Mouse (Mus musculus) embryonic facial prominence, embryonic 12.5 days (tissue): ENCODE results near the gene Hydin. TPM values are rescaled to one million over a fixed set of nuclear protein-coding genes. Genes with fewer than 3 reads are reported as not detected.
"Not testable (repeated sequence)": the region's sequence is repeated elsewhere in the genome, so short reads cannot be mapped to it uniquely, and the experiment has no call there.

Experiments used
- ATAC-seq: fragments of 200-750 bp; cut with Nextera tagmentation; 2 replicates; pipeline ENCODE4 v1.8.0; 2017; ENCODE audit not compliant: insufficient number of reproducible peaks, insufficient read depth, low FRiP score, low TSS enrichment
- H3K27ac ChIP-seq: fragments of 300-500 bp; sonication (generic); 2 replicates; pipeline ENCODE4 v1.5.1; 2016; ENCODE audit warnings: mild to moderate bottlenecking
- H3K27me3 ChIP-seq: fragments of 300-500 bp; sonication (generic); 2 replicates; pipeline ENCODE4 v1.6.1; 2016; ENCODE audit warnings: mild to moderate bottlenecking, moderate library complexity
- H3K36me3 ChIP-seq: fragments of 300-500 bp; sonication (generic); 2 replicates; pipeline ENCODE4 v1.6.1; 2016; ENCODE audit warnings: mild to moderate bottlenecking
- H3K4me1 ChIP-seq: fragments of 300-500 bp; sonication (generic); 2 replicates; pipeline ENCODE4 v1.6.1; 2016
- H3K4me2 ChIP-seq: fragments of 300-500 bp; sonication (generic); replicated peaks from 2 replicates; pipeline ENCODE4 v1.6.1; 2016; ENCODE audit warnings: mild to moderate bottlenecking, moderate library complexity
- H3K4me3 ChIP-seq: fragments of 300-500 bp; sonication (generic); 2 replicates; pipeline ENCODE4 v1.5.1; 2016; ENCODE audit warnings: mild to moderate bottlenecking
- H3K9ac ChIP-seq: fragments of 300-500 bp; sonication (generic); 2 replicates; pipeline ENCODE4 v1.6.1; 2016; ENCODE audit warnings: mild to moderate bottlenecking, moderate library complexity
- H3K9me3 ChIP-seq: fragments of 300-500 bp; sonication (generic); 2 replicates; pipeline ENCODE4 v1.6.1; 2016; ENCODE audit warnings: mild to moderate bottlenecking, moderate library complexity
- WGBS: fragments of 180-500 bp; shearing (Covaris S2); methylation state at CpG from one replicate; pipeline ENCODE4 v1.1.7; 2016; 5-methylcytosine and 5-hydroxymethylcytosine counted together
- polyA plus RNA-seq: library from polyadenylated mRNA; unstranded; fragments of >200 nt; fragmentation: Nextera tagmentation; extraction: Ambion mirVana; gene quantifications from 2 replicates; pipeline ENCODE4 v1.2.1, GENCODE M21; 2016

Gene Hydin
- polyA plus RNA-seq, 1 experiment from 2014 or later, result 0.08 TPM

DNA sequence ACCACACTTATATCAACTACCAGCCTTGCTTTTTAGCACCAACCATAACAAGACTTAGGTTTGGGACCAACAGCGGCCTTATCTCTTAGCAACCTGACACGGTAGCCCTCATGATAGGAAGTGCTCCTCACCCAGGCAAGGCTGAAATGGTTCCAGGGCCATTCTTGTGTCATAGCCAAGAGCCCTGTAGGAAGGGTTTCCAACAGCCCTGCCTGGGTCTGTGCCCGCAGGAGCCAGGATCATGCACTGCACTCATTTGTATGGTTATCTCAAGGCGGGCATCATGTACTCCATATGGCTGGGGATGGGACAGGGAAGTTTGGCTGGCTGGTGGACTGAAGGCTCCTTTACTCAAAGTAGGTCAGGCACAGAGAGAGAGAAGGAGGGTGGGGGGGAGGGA lies 3.9 kb downstream of the Hydin start:
- H3K9me3 ChIP-seq, result no peaks in the 10 kb centered on the region
- H3K4me2 ChIP-seq, result no peak overlapping the region
- H3K9ac ChIP-seq, result no peak overlapping the region
- no peaks in the 10 kb centered on the region for H3K36me3 ChIP-seq
- H3K4me3 ChIP-seq, result no peak overlapping the region
- no peak for ATAC-seq
- H3K27ac ChIP-seq, result no peak overlapping the region
- H3K4me1 ChIP-seq, result peaks cover 11% of the 10 kb centered on the region; the same call in 1 of the 2 replicates
- 83% methylated on average over 4 of the region's 4 CpGs for WGBS
- no peaks in the 10 kb centered on the region for H3K27me3 ChIP-seq

DNA sequence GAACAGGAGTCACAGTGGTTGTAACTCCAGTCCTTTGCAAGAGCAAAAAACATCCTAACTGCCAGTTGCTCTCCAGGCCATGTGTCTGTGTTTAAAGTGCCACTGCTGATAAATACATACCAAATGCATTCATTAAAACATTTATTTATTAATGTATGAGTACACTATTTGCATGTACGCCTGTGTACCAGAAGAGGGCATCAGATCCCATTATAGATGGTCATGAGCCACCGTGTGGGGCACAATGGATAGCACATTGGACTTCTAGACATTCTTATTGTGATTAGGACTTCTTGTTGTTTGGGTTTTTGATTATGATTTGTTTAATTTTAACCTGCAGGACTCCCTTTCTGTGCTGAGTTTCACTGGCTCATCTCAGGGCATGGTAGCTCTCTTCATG lies 6.6 kb downstream of the Hydin start:
- Histone ChIP-seq H3K4me2 (no peak overlapping the region), H3K4me3 (no peak overlapping the region), H3K4me1 (peaks cover 6% of the 10 kb centered on the region; the same call in 1 of the 2 replicates), H3K36me3 (no peaks in the 10 kb centered on the region), H3K9ac (no peak overlapping the region), H3K27ac (no peak overlapping the region), H3K27me3 (no peaks in the 10 kb centered on the region), H3K9me3 (no peaks in the 10 kb centered on the region)
- WGBS, result 63% methylated on average over 2 of the region's 2 CpGs
- ATAC-seq, result no peak

DNA sequence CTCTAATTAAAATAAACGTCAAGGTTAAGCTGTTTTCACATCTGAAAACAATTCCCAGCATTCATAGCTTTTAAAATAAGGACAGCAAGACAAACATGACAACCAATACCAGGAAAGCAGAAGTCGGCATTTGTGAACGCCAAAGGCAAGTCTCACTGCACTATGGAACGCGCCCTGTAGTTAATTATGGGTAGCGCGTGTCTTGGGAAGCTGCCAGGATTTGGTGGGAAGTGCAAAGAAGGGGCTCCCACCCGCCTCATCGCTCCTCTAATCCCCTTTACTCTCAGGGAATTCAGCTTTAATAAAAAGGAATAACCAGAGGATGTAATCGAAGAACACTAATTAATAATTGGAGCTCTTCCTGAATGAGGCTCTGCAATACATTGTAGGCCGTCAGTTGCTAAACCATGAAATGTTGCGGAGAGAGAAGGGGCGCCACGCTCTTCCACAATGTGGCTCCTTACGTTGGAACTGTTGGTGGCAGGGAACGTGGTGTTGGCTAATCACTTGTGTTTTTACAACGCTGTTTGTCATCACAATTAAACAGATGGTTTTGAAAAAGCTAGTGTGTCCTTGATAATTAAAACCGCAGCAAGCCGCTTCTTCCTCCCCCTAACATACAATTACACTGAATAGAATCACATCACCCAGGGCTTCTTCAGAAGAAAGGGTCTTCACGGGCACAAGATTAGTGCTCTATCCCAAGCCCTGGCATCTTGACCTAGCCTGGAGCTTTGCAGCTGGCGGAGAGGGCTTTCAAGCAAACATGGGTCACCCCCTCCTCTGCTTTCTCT lies 8.9 kb downstream of the Hydin start:
- no peak for ATAC-seq
- H3K9ac ChIP-seq, result no peak overlapping the region
- H3K4me2 ChIP-seq, result no peak overlapping the region
- H3K36me3 ChIP-seq, result no peaks in the 10 kb centered on the region
- H3K9me3 ChIP-seq, result no peaks in the 10 kb centered on the region
- peaks cover 6% of the 10 kb centered on the region; the same call in 1 of the 2 replicates for H3K4me1 ChIP-seq
- no peaks in the 10 kb centered on the region for H3K27me3 ChIP-seq
- H3K27ac ChIP-seq, result no peak overlapping the region
- WGBS, result 60% methylated on average over 21 of the region's 21 CpGs
- H3K4me3 ChIP-seq, result no peak overlapping the region

DNA sequence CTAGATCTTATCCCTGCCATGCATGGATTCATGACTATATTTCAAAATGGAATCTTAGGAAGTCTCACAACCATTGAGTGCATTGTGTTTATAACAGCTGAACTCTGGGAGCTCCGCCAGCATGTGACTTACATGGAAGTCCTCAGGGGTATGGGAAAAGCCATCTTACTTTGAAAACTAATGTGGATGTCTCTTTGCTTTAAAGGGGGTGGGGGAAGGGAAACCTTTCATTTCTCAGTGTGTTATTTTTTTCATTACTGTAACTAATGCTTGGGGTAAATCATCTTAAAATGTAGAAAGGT lies 9.4 kb downstream of the Hydin start:
- Histone ChIP-seq H3K4me1 (peaks cover 6% of the 10 kb centered on the region; the same call in 1 of the 2 replicates), H3K4me2 (no peak overlapping the region), H3K9ac (no peak overlapping the region), H3K36me3 (no peaks in the 10 kb centered on the region), H3K27ac (no peak overlapping the region), H3K9me3 (no peaks in the 10 kb centered on the region), H3K4me3 (no peak overlapping the region), H3K27me3 (no peaks in the 10 kb centered on the region)
- no peak for ATAC-seq
- WGBS, result 85% methylated on average over 1 of the region's 1 CpGs

DNA sequence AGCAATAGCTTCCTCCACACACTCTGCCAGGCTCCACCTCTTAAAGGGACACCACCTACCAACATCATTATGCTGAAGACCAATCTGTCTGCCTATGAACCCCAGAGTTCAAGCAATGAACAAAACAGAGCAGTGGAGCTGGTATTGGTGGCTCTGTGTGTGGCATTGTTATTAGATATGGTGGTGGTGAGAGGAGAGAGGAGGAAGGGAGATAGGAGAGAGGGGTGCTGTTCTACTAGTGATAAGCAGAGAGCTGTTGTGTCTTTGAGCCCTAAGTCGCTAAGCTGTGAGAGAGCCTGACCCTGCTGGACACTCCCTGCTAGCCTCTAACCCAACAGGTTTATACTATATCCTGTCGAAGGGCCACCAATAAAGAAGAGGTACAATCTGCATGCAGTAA lies 45.9 kb downstream of the Hydin start:
- H3K9me3 ChIP-seq, result no peaks in the 10 kb centered on the region
- H3K4me2 ChIP-seq, result no peak overlapping the region
- H3K4me1 ChIP-seq, result peaks cover 11% of the 10 kb centered on the region; the same call in 1 of the 2 replicates
- no peak overlapping the region for H3K9ac ChIP-seq
- no peak overlapping the region for H3K27ac ChIP-seq
- no peak overlapping the region for H3K4me3 ChIP-seq
- no peak for ATAC-seq
- WGBS, result 85% methylated on average over 2 of the region's 2 CpGs
- no peaks in the 10 kb centered on the region for H3K36me3 ChIP-seq
- no peaks in the 10 kb centered on the region for H3K27me3 ChIP-seq

DNA sequence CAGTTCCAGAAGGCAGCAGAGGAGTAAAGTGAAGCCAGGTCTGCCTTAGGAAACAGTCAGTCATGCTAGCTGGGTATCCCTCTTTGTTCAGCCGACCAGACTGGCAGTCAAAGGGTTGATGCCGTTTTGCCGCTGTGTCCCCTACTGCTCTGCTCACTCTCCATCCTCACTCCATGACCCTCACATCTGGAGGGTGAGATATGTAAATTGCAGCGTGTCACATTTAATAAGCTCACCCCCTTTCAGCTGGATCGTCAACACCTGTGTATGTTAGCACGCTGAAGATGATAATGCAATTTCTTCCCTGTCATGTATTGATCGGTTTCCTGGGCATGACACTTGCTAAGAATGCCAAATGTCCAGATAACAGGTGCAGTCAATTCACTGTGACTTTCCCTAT lies 49.0 kb downstream of the Hydin start:
- WGBS, result 54% methylated on average over 7 of the region's 7 CpGs
- no peaks in the 10 kb centered on the region for H3K36me3 ChIP-seq
- no peak for ATAC-seq

DNA sequence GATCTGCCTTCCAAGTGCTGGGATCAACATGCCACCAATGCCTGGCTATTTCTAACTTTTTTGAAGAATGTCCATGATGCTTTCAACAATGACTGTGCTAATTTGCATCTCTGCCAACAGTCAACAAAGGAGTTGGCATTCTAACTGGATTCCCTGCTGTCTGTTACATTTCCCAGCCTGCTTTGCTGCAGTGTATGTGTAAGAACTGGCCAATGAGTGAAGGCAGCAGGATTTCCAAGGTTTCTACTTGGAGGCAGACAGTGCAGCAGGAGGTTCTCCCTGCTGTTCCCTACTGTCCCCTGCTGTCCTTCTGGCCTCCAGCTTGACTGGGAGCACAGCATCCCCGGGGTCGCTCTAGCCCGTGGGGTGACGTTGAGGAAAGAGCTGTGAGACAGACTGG lies 52.8 kb downstream of the Hydin start:
- Histone ChIP-seq H3K36me3 (no peaks in the 10 kb centered on the region), H3K27ac (no peak overlapping the region), H3K4me3 (no peak overlapping the region), H3K4me2 (no peak overlapping the region), H3K27me3 (no peaks in the 10 kb centered on the region), H3K9ac (no peak overlapping the region), H3K9me3 (no peaks in the 10 kb centered on the region), H3K4me1 (peaks cover 11% of the 10 kb centered on the region; the same call in 1 of the 2 replicates)
- 64% methylated on average over 4 of the region's 4 CpGs for WGBS
- no peak for ATAC-seq

More for the DNA sequence above, 49.0 kb downstream of the Hydin start:
- no peak overlapping the region for H3K4me2 ChIP-seq
- H3K27ac ChIP-seq, result no peak overlapping the region
- no peak overlapping the region for H3K4me3 ChIP-seq
- no peaks in the 10 kb centered on the region for H3K27me3 ChIP-seq
- peaks cover 11% of the 10 kb centered on the region; the same call in 1 of the 2 replicates for H3K4me1 ChIP-seq
- H3K9ac ChIP-seq, result no peak overlapping the region
- H3K9me3 ChIP-seq, result no peaks in the 10 kb centered on the region

DNA sequence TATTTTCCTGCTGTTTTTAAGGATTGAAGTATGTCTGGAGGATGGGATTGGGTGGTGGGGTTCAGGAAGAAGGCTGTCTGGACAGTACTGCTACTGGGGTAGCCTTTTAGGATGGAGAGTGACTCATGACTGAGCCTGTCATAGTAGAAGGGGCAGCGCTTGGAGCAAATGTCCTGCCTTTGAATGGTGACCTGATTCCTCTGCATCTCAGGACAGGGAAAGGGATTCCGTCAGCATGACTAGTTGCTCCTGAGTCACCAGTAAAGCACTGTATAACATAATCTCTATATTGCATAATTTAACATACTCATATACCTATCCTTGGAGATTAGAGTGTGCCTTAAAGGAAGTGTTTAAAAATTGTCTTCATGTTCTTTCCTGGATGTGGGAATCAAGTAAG lies 54.7 kb downstream of the Hydin start:
- 78% methylated on average over 2 of the region's 2 CpGs for WGBS
- Histone ChIP-seq H3K36me3 (no peaks in the 10 kb centered on the region), H3K4me2 (no peak overlapping the region), H3K9me3 (no peaks in the 10 kb centered on the region), H3K27me3 (no peaks in the 10 kb centered on the region), H3K4me3 (no peak overlapping the region), H3K4me1 (0 out of 2 replicates have a peak, but pooled peaks cover 4% of the 10 kb centered on the region), H3K27ac (no peak overlapping the region), H3K9ac (no peak overlapping the region)
- no peak for ATAC-seq

DNA sequence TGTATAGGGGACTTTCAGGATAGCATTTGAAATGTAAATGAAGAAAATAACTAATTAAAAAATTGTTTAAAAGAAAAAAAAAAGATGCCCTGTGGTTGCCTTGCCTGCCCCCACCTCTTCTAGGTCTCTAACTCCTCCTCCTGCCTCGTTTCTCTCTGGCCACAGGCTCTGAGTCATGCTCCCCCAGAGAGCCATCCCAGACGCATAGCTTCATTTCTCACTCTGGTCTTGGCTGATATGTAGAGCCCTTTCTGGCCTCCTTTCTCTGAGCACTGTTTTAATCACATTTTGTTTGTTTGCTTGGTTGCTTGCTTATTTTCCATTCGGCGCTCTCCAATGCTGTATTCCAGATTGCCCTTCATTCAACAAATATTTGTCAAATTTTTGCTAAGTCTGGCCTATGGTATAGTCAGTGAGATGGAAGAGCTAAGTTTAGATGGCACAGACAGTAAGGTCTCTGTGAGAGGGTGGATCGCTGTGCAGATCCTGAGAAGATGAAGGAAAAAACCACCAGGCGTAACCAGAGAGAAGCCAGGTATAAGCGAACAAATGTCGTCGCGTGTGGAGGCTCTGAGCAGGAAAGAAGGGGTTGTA lies 57.3 kb downstream of the Hydin start:
- no peaks in the 10 kb centered on the region for H3K9me3 ChIP-seq
- no peak overlapping the region for H3K4me3 ChIP-seq
- 86% methylated on average over 10 of the region's 10 CpGs for WGBS
- H3K4me1 ChIP-seq, result no peaks in the 10 kb centered on the region
- H3K9ac ChIP-seq, result no peak overlapping the region
- no peak overlapping the region for H3K4me2 ChIP-seq
- H3K27me3 ChIP-seq, result no peaks in the 10 kb centered on the region
- no peaks in the 10 kb centered on the region for H3K36me3 ChIP-seq
- no peak for ATAC-seq
- H3K27ac ChIP-seq, result no peak overlapping the region

DNA sequence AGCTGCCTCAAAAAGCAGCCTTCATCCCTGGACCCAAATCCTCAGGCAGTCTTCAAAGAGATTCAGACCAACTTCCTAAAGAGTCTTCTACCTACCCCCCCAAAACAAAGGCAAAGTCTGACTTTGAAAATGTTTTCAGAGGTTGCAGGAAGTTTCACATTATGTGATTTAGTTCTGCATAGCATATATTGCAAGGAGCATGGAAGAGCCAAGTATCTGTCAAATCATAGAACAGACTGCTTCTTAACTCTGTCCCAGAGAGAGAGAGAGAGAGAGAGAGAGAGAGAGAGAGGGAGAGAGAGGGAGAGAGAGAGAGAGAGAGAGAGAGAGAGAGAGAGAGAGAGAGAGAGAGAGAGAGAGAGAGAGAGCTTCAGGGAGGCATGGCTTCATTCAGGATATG lies 60.3 kb downstream of the Hydin start:
- not testable (repeated sequence) for H3K27ac ChIP-seq, H3K4me1 ChIP-seq, H3K4me2 ChIP-seq, H3K9me3 ChIP-seq, H3K4me3 ChIP-seq, ATAC-seq, H3K9ac ChIP-seq, H3K27me3 ChIP-seq, H3K36me3 ChIP-seq

DNA sequence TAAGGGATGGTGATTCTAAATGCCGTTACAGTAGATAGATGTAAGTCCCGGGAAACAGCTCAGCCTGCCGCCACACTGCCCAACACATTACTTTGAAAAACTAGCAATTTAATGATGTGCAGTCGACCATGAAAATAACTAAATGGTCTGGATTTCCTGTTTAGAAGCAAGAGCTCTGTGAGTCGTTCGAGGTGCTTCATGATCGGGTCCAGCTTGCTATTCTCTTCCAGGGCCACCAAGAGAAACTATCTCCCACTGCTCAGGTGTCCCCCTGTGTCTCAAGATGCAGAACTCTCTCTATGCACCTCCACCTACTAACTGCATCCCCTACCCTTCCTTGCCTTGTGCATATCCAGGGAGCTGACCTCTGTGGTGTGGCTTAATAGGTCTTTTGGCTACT lies 66.6 kb downstream of the Hydin start:
- Histone ChIP-seq H3K27ac (no peak overlapping the region), H3K9ac (no peak overlapping the region), H3K4me2 (no peak overlapping the region), H3K4me3 (no peak overlapping the region), H3K9me3 (no peaks in the 10 kb centered on the region), H3K27me3 (no peaks in the 10 kb centered on the region), H3K4me1 (no peaks in the 10 kb centered on the region), H3K36me3 (no peaks in the 10 kb centered on the region)
- 68% methylated on average over 7 of the region's 7 CpGs for WGBS
- ATAC-seq, result no peak

DNA sequence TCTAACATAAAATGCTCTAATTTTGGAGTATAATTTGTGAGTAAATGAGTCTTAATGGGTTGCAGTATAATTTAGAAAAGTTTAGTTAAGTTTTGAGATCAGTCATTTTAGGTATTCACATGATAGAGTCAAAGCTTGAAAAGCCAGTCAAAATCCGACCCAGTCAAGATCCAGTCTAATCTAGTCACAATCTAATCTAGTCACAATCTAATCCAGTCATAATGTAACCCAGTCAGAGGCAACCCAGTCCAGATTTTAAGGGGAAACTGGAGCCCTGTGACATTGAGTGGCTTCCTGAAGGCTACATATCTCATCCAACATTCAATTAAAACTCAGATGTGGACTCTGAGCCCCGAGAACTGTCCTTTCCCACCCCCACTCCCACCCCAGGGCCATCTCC lies 72.7 kb downstream of the Hydin start:
- Histone ChIP-seq H3K36me3 (no peaks in the 10 kb centered on the region), H3K27me3 (no peaks in the 10 kb centered on the region), H3K4me2 (no peak overlapping the region), H3K9me3 (no peaks in the 10 kb centered on the region), H3K4me3 (no peak overlapping the region), H3K9ac (no peak overlapping the region), H3K27ac (no peak overlapping the region), H3K4me1 (no peaks in the 10 kb centered on the region)
- ATAC-seq, result no peak
- WGBS, result 63% methylated on average over 2 of the region's 2 CpGs
